Mouse (Mus musculus): ENCODE measurements around the gene Eif6.

The Eif6 gene

GRCm38 (mm10) chr2:155816179-155816578 is 10.5 kb downstream of the Eif6 start:
- Histone ChIP-seq H3K36me3 (ENCODE audit: control insufficient read depth, insufficient read depth, low read length, poor library complexity, severe bottlenecking) (peaks cover 5% of the 10 kb centered on the region; the same call in 1 of the 2 replicates), H3K27me3 (ENCODE audit: control insufficient read depth, insufficient read depth, low read length, poor library complexity, severe bottlenecking) (no peaks in the 10 kb centered on the region; the same call in 1 of the 2 replicates)
- DNase-seq (ENCODE audit: low read depth, low spot score), result no peak

- peak; percentile 48 for DNase-seq (ENCODE audit: low read depth, low spot score)
- peaks cover 3% of the 10 kb centered on the region; the same call in 1 of the 2 replicates for H3K36me3 ChIP-seq (ENCODE audit: control insufficient read depth, insufficient read depth, low read length, poor library complexity, severe bottlenecking)
- H3K27me3 ChIP-seq (ENCODE audit: control insufficient read depth, insufficient read depth, low read length, poor library complexity, severe bottlenecking), result no peaks in the 10 kb centered on the region; the same call in 1 of the 2 replicates
These were observed 11.9 kb downstream of the Eif6 start for GRCm38 (mm10) chr2:155814829-155815228.

GRCm38 (mm10) chr2:155812637-155813036 is 14.1 kb downstream of the Eif6 start:
- DNase-seq (ENCODE audit: low read depth, low spot score), result no peak
- Histone ChIP-seq H3K36me3 (ENCODE audit: control insufficient read depth, insufficient read depth, low read length, poor library complexity, severe bottlenecking) (no peaks in the 10 kb centered on the region), H3K27me3 (ENCODE audit: control insufficient read depth, insufficient read depth, low read length, poor library complexity, severe bottlenecking) (no peaks in the 10 kb centered on the region; the same call in 1 of the 2 replicates)

GRCm38 (mm10) chr2:155811821-155812396 is 14.8 kb downstream of the Eif6 start:
- DNase-seq (ENCODE audit: low read depth, low spot score), result peak; percentile 84
- H3K36me3 ChIP-seq (ENCODE audit: control insufficient read depth, insufficient read depth, low read length, poor library complexity, severe bottlenecking), result no peaks in the 10 kb centered on the region
- no peaks in the 10 kb centered on the region; the same call in 1 of the 2 replicates for H3K27me3 ChIP-seq (ENCODE audit: control insufficient read depth, insufficient read depth, low read length, poor library complexity, severe bottlenecking)

- peaks cover 1% of the 10 kb centered on the region; the same call in 1 of the 2 replicates for H3K27me3 ChIP-seq (ENCODE audit: control insufficient read depth, insufficient read depth, low read length, poor library complexity, severe bottlenecking)
- H3K36me3 ChIP-seq (ENCODE audit: control insufficient read depth, insufficient read depth, low read length, poor library complexity, severe bottlenecking), result no peaks in the 10 kb centered on the region
- no peak for DNase-seq (ENCODE audit: low read depth, low spot score)
These were observed 17.1 kb downstream of the Eif6 start for GRCm38 (mm10) chr2:155809620-155810019.

GRCm38 (mm10) chr2:155807408-155807807 is 19.3 kb downstream of the Eif6 start:
- H3K36me3 ChIP-seq (ENCODE audit: control insufficient read depth, insufficient read depth, low read length, poor library complexity, severe bottlenecking), result no peaks in the 10 kb centered on the region
- peaks cover 1% of the 10 kb centered on the region; the same call in 1 of the 2 replicates for H3K27me3 ChIP-seq (ENCODE audit: control insufficient read depth, insufficient read depth, low read length, poor library complexity, severe bottlenecking)
- no peak for DNase-seq (ENCODE audit: low read depth, low spot score)

GRCm38 (mm10) chr2:155806548-155806947 is 20.2 kb downstream of the Eif6 start:
- H3K36me3 ChIP-seq (ENCODE audit: control insufficient read depth, insufficient read depth, low read length, poor library complexity, severe bottlenecking), result no peaks in the 10 kb centered on the region
- DNase-seq (ENCODE audit: low read depth, low spot score), result no peak
- H3K27me3 ChIP-seq (ENCODE audit: control insufficient read depth, insufficient read depth, low read length, poor library complexity, severe bottlenecking), result peaks cover 1% of the 10 kb centered on the region; the same call in 1 of the 2 replicates

GRCm38 (mm10) chr2:155805925-155806255 is 20.8 kb downstream of the Eif6 start:
- DNase-seq (ENCODE audit: low read depth, low spot score), result no peak
- H3K36me3 ChIP-seq (ENCODE audit: control insufficient read depth, insufficient read depth, low read length, poor library complexity, severe bottlenecking), result no peaks in the 10 kb centered on the region
- peaks cover 1% of the 10 kb centered on the region; the same call in 1 of the 2 replicates for H3K27me3 ChIP-seq (ENCODE audit: control insufficient read depth, insufficient read depth, low read length, poor library complexity, severe bottlenecking)

GRCm38 (mm10) chr2:155805231-155805924 is 21.3 kb downstream of the Eif6 start:
- H3K27me3 ChIP-seq (ENCODE audit: control insufficient read depth, insufficient read depth, low read length, poor library complexity, severe bottlenecking), result peaks cover 1% of the 10 kb centered on the region; the same call in 1 of the 2 replicates
- H3K36me3 ChIP-seq (ENCODE audit: control insufficient read depth, insufficient read depth, low read length, poor library complexity, severe bottlenecking), result no peaks in the 10 kb centered on the region
- DNase-seq (ENCODE audit: low read depth, low spot score), result no peak

- no peaks in the 10 kb centered on the region for H3K36me3 ChIP-seq (ENCODE audit: control insufficient read depth, insufficient read depth, low read length, poor library complexity, severe bottlenecking)
- peaks cover 1% of the 10 kb centered on the region; the same call in 1 of the 2 replicates for H3K27me3 ChIP-seq (ENCODE audit: control insufficient read depth, insufficient read depth, low read length, poor library complexity, severe bottlenecking)
- no peak for DNase-seq (ENCODE audit: low read depth, low spot score)
These were observed 22.7 kb downstream of the Eif6 start for GRCm38 (mm10) chr2:155804053-155804452.

- Histone ChIP-seq H3K27me3 (ENCODE audit: control insufficient read depth, insufficient read depth, low read length, poor library complexity, severe bottlenecking) (peaks cover 1% of the 10 kb centered on the region; the same call in 1 of the 2 replicates), H3K36me3 (ENCODE audit: control insufficient read depth, insufficient read depth, low read length, poor library complexity, severe bottlenecking) (no peaks in the 10 kb centered on the region)
- peak; percentile 49 for DNase-seq (ENCODE audit: low read depth, low spot score)
These were observed 24.0 kb downstream of the Eif6 start for GRCm38 (mm10) chr2:155802761-155803160.

GRCm38 (mm10) chr2:155798613-155799012 is 28.1 kb downstream of the Eif6 start:
- no peak for DNase-seq (ENCODE audit: low read depth, low spot score)
- no peaks in the 10 kb centered on the region for H3K27me3 ChIP-seq (ENCODE audit: control insufficient read depth, insufficient read depth, low read length, poor library complexity, severe bottlenecking)
- H3K36me3 ChIP-seq (ENCODE audit: control insufficient read depth, insufficient read depth, low read length, poor library complexity, severe bottlenecking), result no peaks in the 10 kb centered on the region

GRCm38 (mm10) chr2:155794674-155795445 is 31.9 kb downstream of the Eif6 start:
- DNase-seq (ENCODE audit: low read depth, low spot score), result no peak
- no peaks in the 10 kb centered on the region for H3K36me3 ChIP-seq (ENCODE audit: control insufficient read depth, insufficient read depth, low read length, poor library complexity, severe bottlenecking)
- H3K27me3 ChIP-seq (ENCODE audit: control insufficient read depth, insufficient read depth, low read length, poor library complexity, severe bottlenecking), result no peaks in the 10 kb centered on the region

- no peaks in the 10 kb centered on the region for H3K27me3 ChIP-seq (ENCODE audit: control insufficient read depth, insufficient read depth, low read length, poor library complexity, severe bottlenecking)
- peak; percentile 11 for DNase-seq (ENCODE audit: low read depth, low spot score)
These were observed 33.8 kb downstream of the Eif6 start for GRCm38 (mm10) chr2:155792899-155793298.

More at GRCm38 (mm10) chr2:155792899-155793298, 33.8 kb downstream of the Eif6 start:
- no peaks in the 10 kb centered on the region for H3K36me3 ChIP-seq (ENCODE audit: control insufficient read depth, insufficient read depth, low read length, poor library complexity, severe bottlenecking)
